Mouse (Mus musculus) liver, postnatal 0 days (tissue): Measurements from ENCODE around the gene Atp6v1fnb.

Experiments
- CTCF ChIP-seq: sonication (generic); IDR thresholded peaks from 2 replicates; pipeline ENCODE4 v1.5.1; 2016; ENCODE audit warnings: antibody characterized with exemption, low read depth
- EP300 ChIP-seq: IDR thresholded peaks from 2 replicates; pipeline ENCODE4 v1.6.1; 2016; ENCODE audit warnings: antibody characterized with exemption, low read depth, mild to moderate bottlenecking

GRCm38 (mm10) chr6:29436461-29436934, 34.7 kb upstream of the Atp6v1fnb start:
- no peak for TF ChIP-seq CTCF
- TF ChIP-seq EP300 = no peak
